9 mouse cellular contexts compared by ENCODE assay signal in genomic region chr4:40906298-40906697, GRCm38 (mm10). TPM values are rescaled to one million over a fixed set of nuclear protein-coding genes. Genes with fewer than 3 reads are reported as not detected.
A peak's percentile ranks its signal among the peaks of the same experiment; 100 is the strongest.
DNase-seq lines count a peak whose midpoint lies in the region; ATAC-seq and TF ChIP-seq lines count a peak whose summit lies in the region.
"Had no signal": no experiment of that assay in that cellular context is flagged by ENCODE, and none has a peak within 500 bp of the region (broad histone marks: within the 10 kb centered on the region; RNA-seq: fewer than 3 reads in every experiment).

No protein-coding gene starts in this region.

- no peaks in the 10 kb centered on the region for H3K27me3 ChIP-seq in midbrain, embryonic 14.5 days (ENCODE audit: control insufficient read depth, insufficient read depth, low read length)
- no peaks in the 10 kb centered on the region for H3K27me3 ChIP-seq in midbrain, embryonic 15.5 days (replicated peaks)
- H3K27me3 ChIP-seq: heart, embryonic 13.5 days had no signal

- no peak for ATAC-seq in midbrain, embryonic 14.5 days (ENCODE audit: low FRiP score, low TSS enrichment)
- no peak for ATAC-seq in midbrain, embryonic 15.5 days (replicated peaks)
- no peak; the same call in 1 of the 2 replicates for ATAC-seq in frontal cortex, adult (ENCODE audit: low TSS enrichment)

- no peaks in the 10 kb centered on the region for H3K36me3 ChIP-seq in midbrain, embryonic 14.5 days (ENCODE audit: control insufficient read depth, insufficient read depth, low read length)
- H3K36me3 ChIP-seq in midbrain, embryonic 15.5 days (replicated peaks), result no peaks in the 10 kb centered on the region
- H3K36me3 ChIP-seq: heart, embryonic 13.5 days had no signal

- H3K4me3 ChIP-seq in gastrocnemius, adult 2 months, result no peak overlapping the region
- no peak overlapping the region for H3K4me3 ChIP-seq in midbrain, embryonic 14.5 days (replicated peaks; ENCODE audit: low read depth, low read length)
- no peak overlapping the region for H3K4me3 ChIP-seq in midbrain, embryonic 15.5 days
- H3K4me3 ChIP-seq: heart, embryonic 13.5 days had no signal

- no peaks in the 10 kb centered on the region for H3K9me3 ChIP-seq in midbrain, embryonic 14.5 days (ENCODE audit: control insufficient read depth, low read length)
- no peaks in the 10 kb centered on the region for H3K9me3 ChIP-seq in midbrain, embryonic 15.5 days
- H3K9me3 ChIP-seq: heart, embryonic 13.5 days had no signal

- intact Hi-C loops in gastrocnemius, adult 2 months (cut with DNase I), result loop anchor here (1.0 kb wide), 2 partner anchors 52 to 133 kb away; partner anchors contain the start of gene B4galt1
- intact Hi-C loops in gastrocnemius, postnatal 14 days (cut with DNase I; ENCODE audit: low total_unique reads), result no loop called here

- no peak overlapping the region for H3K9ac ChIP-seq in midbrain, embryonic 14.5 days (replicated peaks; ENCODE audit: low read length)
- no peak overlapping the region for H3K9ac ChIP-seq in midbrain, embryonic 15.5 days
- H3K9ac ChIP-seq: heart, embryonic 13.5 days had no signal

- TF ChIP-seq CTCF in gastrocnemius, adult 2 months (IDR thresholded peaks at IDR 0.05), result peak; percentile 89

- H3K4me1 ChIP-seq in midbrain, embryonic 14.5 days (ENCODE audit: control insufficient read depth, insufficient read depth, low read length), result no peaks in the 10 kb centered on the region
- H3K4me1 ChIP-seq in midbrain, embryonic 15.5 days, result no peaks in the 10 kb centered on the region

- no peak for DNase-seq in gastrocnemius, adult 2 months
- DNase-seq in gastrocnemius, postnatal 14 days, result no peak
- peak; percentile 60 for DNase-seq in midbrain, embryonic 14.5 days
- peak; percentile 35 for DNase-seq in embryo, embryonic 11 days
- peak; percentile 12 for DNase-seq in telencephalon, adult 2 months (ENCODE audit: low read depth, low spot score)
- DNase-seq in urinary bladder, postnatal 14 days (ENCODE audit: low spot score), result no peak

- WGBS in midbrain, embryonic 14.5 days, result 54% methylated on average over 1 of the region's 1 CpGs
- 62% methylated on average over 1 of the region's 1 CpGs for WGBS in midbrain, embryonic 15.5 days

- no peak overlapping the region for H3K27ac ChIP-seq in gastrocnemius, adult 2 months
- H3K27ac ChIP-seq in midbrain, embryonic 14.5 days (replicated peaks; ENCODE audit: low read depth, low read length), result no peak overlapping the region
- no peak overlapping the region for H3K27ac ChIP-seq in midbrain, embryonic 15.5 days
- H3K27ac ChIP-seq: heart, embryonic 13.5 days had no signal

- no peak overlapping the region for H3K4me2 ChIP-seq in midbrain, embryonic 14.5 days (ENCODE audit: low read length)
- H3K4me2 ChIP-seq in midbrain, embryonic 15.5 days, result no peak overlapping the region
- H3K4me2 ChIP-seq: heart, embryonic 13.5 days had no signal

RNA-seq across cellular contexts. Expression of gene Spink4, which starts 13.6 kb away (rescaled TPM):
- not detected for total RNA-seq in gastrocnemius, adult 2 months (2021)
- not detected for total RNA-seq in gastrocnemius, postnatal 14 days (2021)
- not detected in 2 replicates for polyA plus RNA-seq in midbrain, embryonic 14.5 days (2014; fragmentation: Nextera tagmentation; extraction: Ambion mirVana)
- not detected in 2 replicates for polyA plus RNA-seq in midbrain, embryonic 15.5 days (2015; fragmentation: Nextera tagmentation; extraction: Ambion mirVana)

RNA-seq across cellular contexts. Expression of gene Bag1, which starts 41.8 kb away (rescaled TPM):
- total RNA-seq in gastrocnemius, adult 2 months (2021), result 100 to 1,000 TPM; 201 to 232 TPM
- total RNA-seq in gastrocnemius, postnatal 14 days (2021), result 100 to 1,000 TPM; 147 to 150 TPM
- polyA plus RNA-seq in midbrain, embryonic 14.5 days (2014; fragmentation: Nextera tagmentation; extraction: Ambion mirVana), result 203 and 204 TPM in 2 replicates
- polyA plus RNA-seq in midbrain, embryonic 15.5 days (2015; fragmentation: Nextera tagmentation; extraction: Ambion mirVana), result 173 and 181 TPM in 2 replicates

RNA-seq across cellular contexts. Expression of gene Chmp5, which starts 41.9 kb away (rescaled TPM):
- total RNA-seq in gastrocnemius, adult 2 months (2021), result 10 to 100 TPM; 19.8 to 24.3 TPM
- 10 to 100 TPM; 26.7 to 27.9 TPM for total RNA-seq in gastrocnemius, postnatal 14 days (2021)
- 172 and 186 TPM in 2 replicates for polyA plus RNA-seq in midbrain, embryonic 14.5 days (2014; fragmentation: Nextera tagmentation; extraction: Ambion mirVana)
- 150 and 156 TPM in 2 replicates for polyA plus RNA-seq in midbrain, embryonic 15.5 days (2015; fragmentation: Nextera tagmentation; extraction: Ambion mirVana)

RNA-seq across cellular contexts. Expression of gene B4galt1, which starts 52.5 kb away (rescaled TPM):
- 10 to 100 TPM; 30.5 to 42.2 TPM for total RNA-seq in gastrocnemius, adult 2 months (2021)
- total RNA-seq in gastrocnemius, postnatal 14 days (2021), result 10 to 100 TPM; 36.3 to 38.8 TPM
- 4.3 and 7.6 TPM in 2 replicates for polyA plus RNA-seq in midbrain, embryonic 14.5 days (2014; fragmentation: Nextera tagmentation; extraction: Ambion mirVana)
- polyA plus RNA-seq in midbrain, embryonic 15.5 days (2015; fragmentation: Nextera tagmentation; extraction: Ambion mirVana), result 7.5 and 7.8 TPM in 2 replicates

Comparison
In these comparisons a context has a peak if more than half of its experiments do, and no peak if none do; other contexts are left out.
1. DNase-seq: peak in midbrain, embryonic 14.5 days (single experiment), embryo, embryonic 11 days (single experiment) and telencephalon, adult 2 months (single experiment); none in gastrocnemius, adult 2 months (single experiment), gastrocnemius, postnatal 14 days (single experiment) and urinary bladder, postnatal 14 days (single experiment).